10 mouse cellular contexts compared by ENCODE assay signal in genomic region chr5:114764812-114765735, GRCm38 (mm10). TPM values are rescaled to one million over a fixed set of nuclear protein-coding genes. Genes with fewer than 3 reads are reported as not detected.
DNase-seq lines count a peak whose midpoint lies in the region; ATAC-seq and TF ChIP-seq lines count a peak whose summit lies in the region.
"Had no signal": no experiment of that assay in that cellular context is flagged by ENCODE, and none has a peak within 500 bp of the region (broad histone marks: within the 10 kb centered on the region; RNA-seq: fewer than 3 reads in every experiment).

No protein-coding gene starts in this region.

- H3K36me3 ChIP-seq in kidney, postnatal 0 days (ENCODE audit: insufficient read depth, low read length), result peaks cover 35% of the 10 kb centered on the region
- peaks cover 0 to 20% of the 10 kb centered on the region in 2 experiments; a peak in 2 of 4 replicates for H3K36me3 ChIP-seq in MEL (ENCODE audit: control insufficient read depth in 1 of 2, insufficient read depth in 2 of 2, low read length in 2 of 2)
- H3K36me3 ChIP-seq in midbrain, embryonic 14.5 days (ENCODE audit: control insufficient read depth, insufficient read depth, low read length), result peaks cover 53% of the 10 kb centered on the region

- peaks cover 23% of the 10 kb centered on the region for H3K79me2 ChIP-seq in MEL (ENCODE audit: control insufficient read depth, insufficient read depth, low read length, poor library complexity)

- TF ChIP-seq POLR2A in MEL (IDR thresholded peaks at IDR 0.05; ENCODE audit: control insufficient read depth in 1 of 2, insufficient read depth in 1 of 2, low read depth in 1 of 2, low read length in 2 of 2, poor library complexity in 1 of 2), result no peak

- 90% methylated on average over 18 of the region's 18 CpGs for WGBS in kidney, postnatal 0 days
- WGBS in midbrain, embryonic 14.5 days, result 90% methylated on average over 18 of the region's 18 CpGs

- H3K9me3 ChIP-seq in kidney, postnatal 0 days (replicated peaks; ENCODE audit: low read length), result no peaks in the 10 kb centered on the region
- H3K9me3 ChIP-seq in MEL (replicated peaks; ENCODE audit: insufficient read depth, low read length), result no peaks in the 10 kb centered on the region
- H3K9me3 ChIP-seq in midbrain, embryonic 14.5 days (ENCODE audit: control insufficient read depth, low read length), result no peaks in the 10 kb centered on the region
- H3K9me3 ChIP-seq: heart, embryonic 15.5 days had no signal

- H3K4me3 ChIP-seq in kidney, postnatal 0 days (replicated peaks; ENCODE audit: low read depth, low read length), result no peak overlapping the region
- no peak overlapping the region for H3K4me3 ChIP-seq in MEL (ENCODE audit: control insufficient read depth in 1 of 2, insufficient read depth in 1 of 2, low read depth in 2 of 2, low read length in 2 of 2)
- no peak overlapping the region for H3K4me3 ChIP-seq in midbrain, embryonic 14.5 days (replicated peaks; ENCODE audit: low read depth, low read length)
- H3K4me3 ChIP-seq: heart, embryonic 15.5 days had no signal

- peak; percentile 6 for DNase-seq in kidney, postnatal 0 days (ENCODE audit: low spot score)
- no peak for DNase-seq in kidney, postnatal 14 days
- DNase-seq in A20 (ENCODE audit: low read depth, low spot score) (peak; percentile 38), MEL (ENCODE audit: low read depth, low spot score) (peak; percentile 55)
- peak; percentile 88 for DNase-seq in cerebellum, adult 9-11 months
- no peak for DNase-seq in spleen, postnatal 14 days (ENCODE audit: low spot score in 2 of 2)
- DNase-seq in right cerebral cortex, postnatal 4 days, result no peak
- no peak for DNase-seq in midbrain, embryonic 14.5 days

- H3K27me3 ChIP-seq in kidney, postnatal 0 days (ENCODE audit: insufficient read depth, low read length), result no peaks in the 10 kb centered on the region
- H3K27me3 ChIP-seq in MEL (ENCODE audit: control insufficient read depth in 1 of 2, insufficient read depth in 2 of 2, low read length in 2 of 2), result no peaks in the 10 kb centered on the region
- no peaks in the 10 kb centered on the region for H3K27me3 ChIP-seq in midbrain, embryonic 14.5 days (ENCODE audit: control insufficient read depth, insufficient read depth, low read length)
- H3K27me3 ChIP-seq: heart, embryonic 15.5 days had no signal

- TF ChIP-seq RAD21 in MEL (IDR thresholded peaks at IDR 0.05; ENCODE audit: low read depth, low read length), result peak; percentile 37

- TF ChIP-seq EP300 in MEL (IDR thresholded peaks at IDR 0.05; ENCODE audit: low read depth in 1 of 2, low read length in 2 of 2), result no peak

- no peaks in the 10 kb centered on the region for H3K4me1 ChIP-seq in kidney, postnatal 0 days (replicated peaks; ENCODE audit: insufficient read depth, low read length)
- H3K4me1 ChIP-seq in MEL (ENCODE audit: control insufficient read depth in 1 of 2, insufficient read depth in 2 of 2, low read length in 2 of 2), result no peaks in the 10 kb centered on the region
- H3K4me1 ChIP-seq in midbrain, embryonic 14.5 days (ENCODE audit: control insufficient read depth, insufficient read depth, low read length), result no peaks in the 10 kb centered on the region

- TF ChIP-seq CTCF in kidney, postnatal 0 days (IDR thresholded peaks at IDR 0.05; ENCODE audit: low read depth), result peak; percentile 32
- peak; percentile 23 to 46 (median 46); a peak in 5 of 6 replicates for TF ChIP-seq CTCF in MEL (IDR thresholded peaks at IDR 0.05 in 2 of 3, conservative IDR thresholded peaks at IDR 0.05 in 1 of 3; ENCODE audit: control insufficient read depth in 1 of 3, insufficient read depth in 1 of 3, low read depth in 2 of 3, low read length in 3 of 3, poor library complexity in 1 of 3, severe bottlenecking in 1 of 3)

- no peak overlapping the region for H3K9ac ChIP-seq in kidney, postnatal 0 days (ENCODE audit: low read depth, low read length)
- no peak overlapping the region for H3K9ac ChIP-seq in MEL (ENCODE audit: control insufficient read depth, low read depth, low read length, poor library complexity, severe bottlenecking)
- no peak overlapping the region for H3K9ac ChIP-seq in midbrain, embryonic 14.5 days (replicated peaks; ENCODE audit: low read length)
- H3K9ac ChIP-seq: heart, embryonic 15.5 days had no signal

- ATAC-seq in kidney, postnatal 0 days (replicated peaks; ENCODE audit: low FRiP score, low read depth), result no peak
- ATAC-seq in midbrain, embryonic 14.5 days (ENCODE audit: low FRiP score, low TSS enrichment), result no peak

- no peak overlapping the region for H3K4me2 ChIP-seq in kidney, postnatal 0 days (ENCODE audit: low read length)
- H3K4me2 ChIP-seq in midbrain, embryonic 14.5 days (ENCODE audit: low read length), result no peak overlapping the region
- H3K4me2 ChIP-seq: heart, embryonic 15.5 days had no signal

- no peak overlapping the region for H3K27ac ChIP-seq in kidney, postnatal 0 days
- no peak overlapping the region for H3K27ac ChIP-seq in MEL (ENCODE audit: control insufficient read depth, low read depth, low read length)
- H3K27ac ChIP-seq in midbrain, embryonic 14.5 days (replicated peaks; ENCODE audit: low read depth, low read length), result no peak overlapping the region
- H3K27ac ChIP-seq: heart, embryonic 15.5 days; macrophage had no signal

TF ChIP-seq in MEL, 35 proteins besides CTCF, POLR2A, EP300 and RAD21:
- TF ChIP-seq SMC3 (IDR thresholded peaks at IDR 0.05; ENCODE audit: low read depth, low read length) (peak; percentile 48), UBTF (IDR thresholded peaks at IDR 0.05; ENCODE audit: borderline replicate concordance, insufficient read depth, low read depth, low read length) (no peak)

RNA-seq across cellular contexts. Expression of gene Ankrd13a, which starts 9.4 kb away (rescaled TPM):
- 45.6 and 49.2 TPM in 2 replicates for polyA plus RNA-seq in kidney, postnatal 0 days (2015; fragmentation: Nextera tagmentation; extraction: Ambion mirVana)
- total RNA-seq in MEL (2012; rRNA removed), result 140 and 180 TPM in 2 replicates
- polyA plus RNA-seq in MEL (2012; ENCODE audit: insufficient read depth in 1 of 2, insufficient read length in 2 of 2, low read depth in 1 of 2, low replicate concordance in 2 of 2, missing spikeins in 1 of 2), result 100 to 1,000 TPM; 110 to 184 TPM
- 40.9 and 48.5 TPM in 2 replicates for polyA plus RNA-seq in midbrain, embryonic 14.5 days (2014; fragmentation: Nextera tagmentation; extraction: Ambion mirVana)

RNA-seq across cellular contexts. Expression of gene Git2, which starts 10.2 kb away (rescaled TPM):
- polyA plus RNA-seq in kidney, postnatal 0 days (2015; fragmentation: Nextera tagmentation; extraction: Ambion mirVana), result 25.8 and 27.8 TPM in 2 replicates
- 24.0 and 29.1 TPM in 2 replicates for total RNA-seq in MEL (2012; rRNA removed)
- polyA plus RNA-seq in MEL (2012; ENCODE audit: insufficient read depth in 1 of 2, insufficient read length in 2 of 2, low read depth in 1 of 2, low replicate concordance in 2 of 2, missing spikeins in 1 of 2), result 10 to 100 TPM; 64.9 to 71.7 TPM
- 36.3 and 39.5 TPM in 2 replicates for polyA plus RNA-seq in midbrain, embryonic 14.5 days (2014; fragmentation: Nextera tagmentation; extraction: Ambion mirVana)

RNA-seq across cellular contexts. Expression of gene Tchp, which starts 57.5 kb away (rescaled TPM):
- 10.2 and 12.2 TPM in 2 replicates for polyA plus RNA-seq in kidney, postnatal 0 days (2015; fragmentation: Nextera tagmentation; extraction: Ambion mirVana)
- total RNA-seq in MEL (2012; rRNA removed), result 10.4 and 13.6 TPM in 2 replicates
- polyA plus RNA-seq in MEL (2012; ENCODE audit: insufficient read depth in 1 of 2, insufficient read length in 2 of 2, low read depth in 1 of 2, low replicate concordance in 2 of 2, missing spikeins in 1 of 2), result 10 to 100 TPM in 1 of 2 experiments, not detected in 1; 21.1 TPM
- polyA plus RNA-seq in midbrain, embryonic 14.5 days (2014; fragmentation: Nextera tagmentation; extraction: Ambion mirVana), result 14.0 and 14.4 TPM in 2 replicates

RNA-seq across cellular contexts. Expression of gene 1500011B03Rik, which starts 58.2 kb away (rescaled TPM):
- 160 and 189 TPM in 2 replicates for polyA plus RNA-seq in kidney, postnatal 0 days (2015; fragmentation: Nextera tagmentation; extraction: Ambion mirVana)
- 47.7 and 56.0 TPM in 2 replicates for total RNA-seq in MEL (2012; rRNA removed)
- polyA plus RNA-seq in MEL (2012; ENCODE audit: insufficient read depth in 1 of 2, insufficient read length in 2 of 2, low read depth in 1 of 2, low replicate concordance in 2 of 2, missing spikeins in 1 of 2), result 10 to 100 TPM in 1 of 2 experiments, not detected in 1; 75.2 TPM
- 276 and 315 TPM in 2 replicates for polyA plus RNA-seq in midbrain, embryonic 14.5 days (2014; fragmentation: Nextera tagmentation; extraction: Ambion mirVana)

Comparison
In these comparisons a context has a peak if more than half of its experiments do, and no peak if none do; other contexts are left out.
1. DNase-seq: peak in kidney, postnatal 0 days (single experiment), A20 (single experiment), MEL (single experiment) and cerebellum, adult 9-11 months (single experiment); none in kidney, postnatal 14 days (single experiment), spleen, postnatal 14 days (0 of 2), right cerebral cortex, postnatal 4 days (single experiment) and midbrain, embryonic 14.5 days (single experiment).